Mouse (Mus musculus): ENCODE measurements around the gene Vps26c. TPM values are rescaled to one million over a fixed set of nuclear protein-coding genes. Genes with fewer than 3 reads are reported as not detected.
A peak's percentile ranks its signal among the peaks of the same experiment; 100 is the strongest.
"Not testable (repeated sequence)": the region's sequence is repeated elsewhere in the genome, so short reads cannot be mapped to it uniquely, and the experiment has no call there.

Vps26c gene
- total RNA-seq, 2 experiments from 2014 or later, result 9.4 to 10.3 TPM

GRCm38 (mm10) chr16:94489326-94489725 lies 37.3 kb downstream of the Vps26c start:
- no peak for DNase-seq

GRCm38 (mm10) chr16:94487341-94487740 lies 39.3 kb downstream of the Vps26c start:
- DNase-seq, result no peak

GRCm38 (mm10) chr16:94484752-94485535 lies 41.7 kb downstream of the Vps26c start:
- DNase-seq, result no peak

GRCm38 (mm10) chr16:94473086-94473822 lies 53.4 kb downstream of the Vps26c start:
- DNase-seq, result peak; percentile 25

- peak; percentile 70 for DNase-seq
Observed at GRCm38 (mm10) chr16:94472515-94472951, 54.1 kb downstream of the Vps26c start.

- DNase-seq, result no peak
Observed at GRCm38 (mm10) chr16:94468391-94468790, 58.2 kb downstream of the Vps26c start.

GRCm38 (mm10) chr16:94467337-94468055 lies 59.1 kb downstream of the Vps26c start:
- peak; percentile 79 for DNase-seq

- not testable (repeated sequence) for DNase-seq
Observed at GRCm38 (mm10) chr16:94466317-94466716, 60.3 kb downstream of the Vps26c start.

GRCm38 (mm10) chr16:94465900-94466299 lies 60.7 kb downstream of the Vps26c start:
- DNase-seq, result no peak

GRCm38 (mm10) chr16:94464067-94464466 lies 62.6 kb downstream of the Vps26c start:
- no peak for DNase-seq

GRCm38 (mm10) chr16:94454146-94454545 lies 72.5 kb downstream of the Vps26c start:
- DNase-seq, result no peak

GRCm38 (mm10) chr16:94452768-94453167 lies 73.9 kb downstream of the Vps26c start:
- no peak for DNase-seq

- DNase-seq, result no peak
Observed at GRCm38 (mm10) chr16:94451545-94452488, 74.8 kb downstream of the Vps26c start.

- no peak for DNase-seq
Observed at GRCm38 (mm10) chr16:94449632-94450031, 77.0 kb downstream of the Vps26c start.

- no peak for DNase-seq
Observed at GRCm38 (mm10) chr16:94449151-94449550, 77.5 kb downstream of the Vps26c start.

Other genes with a start within 250 kb of the Vps26c start
- gene Hlcs, start 213.3 kb downstream of the Vps26c start, total RNA-seq (2021), result 1 to 10 TPM; 6.8 to 8.6 TPM
- 1 to 10 TPM in 1 of 2 experiments, under 1 TPM in 1; 0.91 to 1.2 TPM for gene Ripply3, start 198.4 kb downstream of the Vps26c start, total RNA-seq (2021)
- 10 to 100 TPM; 46.8 to 50.2 TPM for gene Ttc3, start 156.2 kb downstream of the Vps26c start, total RNA-seq (2021)
- gene Pigp, start 155.0 kb downstream of the Vps26c start, total RNA-seq (2021), result 100 to 1,000 TPM; 106 to 116 TPM
- 10 to 100 TPM; 71.9 to 72.3 TPM for gene Dyrk1a, start 43.2 kb upstream of the Vps26c start, total RNA-seq (2021)